Mouse (Mus musculus): ENCODE data around the gene Tomm70a.

Tomm70a gene

DNA sequence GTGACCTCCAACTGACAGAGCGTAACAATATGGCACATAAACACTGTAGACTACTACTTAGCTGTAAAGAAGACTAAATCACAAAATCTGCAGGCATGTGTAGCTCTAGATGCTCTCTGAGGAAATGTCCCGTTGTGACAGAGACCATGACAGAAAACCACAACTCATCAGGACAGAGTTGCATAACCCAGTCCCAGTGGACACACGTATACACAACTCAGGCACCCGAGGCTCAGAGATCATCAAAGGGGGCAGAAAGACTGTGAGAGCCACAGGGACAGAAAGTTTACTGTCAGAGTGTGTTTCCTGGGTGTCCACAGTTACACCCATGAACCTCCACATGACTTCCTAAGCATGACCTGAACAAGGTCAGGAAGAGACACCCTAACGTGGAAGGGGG is 75.1 kb downstream of the Tomm70a start:
- DNase-seq = no peak

DNA sequence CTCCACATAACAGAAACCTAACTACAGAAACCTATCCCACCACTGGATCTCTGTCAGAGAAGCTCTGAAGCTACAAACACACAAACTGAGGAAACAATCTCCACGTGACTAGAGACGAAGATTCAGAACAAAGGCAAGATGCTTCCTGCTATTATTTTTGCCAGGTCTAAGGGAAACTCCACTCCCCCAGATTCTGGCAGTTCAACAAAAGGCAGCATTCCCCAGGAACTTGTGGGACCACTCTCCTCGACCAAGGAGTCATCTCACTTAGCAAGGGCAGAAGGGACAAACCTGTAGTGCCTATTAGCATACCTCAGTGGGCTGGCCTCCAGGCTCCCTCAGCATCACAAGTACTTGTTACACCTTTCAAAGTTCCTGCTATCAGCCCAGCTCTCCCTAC is 75.8 kb downstream of the Tomm70a start:
- DNase-seq = no peak
